Comparison of ENCODE assay signal across 12 mouse cellular contexts in the genomic region with DNA sequence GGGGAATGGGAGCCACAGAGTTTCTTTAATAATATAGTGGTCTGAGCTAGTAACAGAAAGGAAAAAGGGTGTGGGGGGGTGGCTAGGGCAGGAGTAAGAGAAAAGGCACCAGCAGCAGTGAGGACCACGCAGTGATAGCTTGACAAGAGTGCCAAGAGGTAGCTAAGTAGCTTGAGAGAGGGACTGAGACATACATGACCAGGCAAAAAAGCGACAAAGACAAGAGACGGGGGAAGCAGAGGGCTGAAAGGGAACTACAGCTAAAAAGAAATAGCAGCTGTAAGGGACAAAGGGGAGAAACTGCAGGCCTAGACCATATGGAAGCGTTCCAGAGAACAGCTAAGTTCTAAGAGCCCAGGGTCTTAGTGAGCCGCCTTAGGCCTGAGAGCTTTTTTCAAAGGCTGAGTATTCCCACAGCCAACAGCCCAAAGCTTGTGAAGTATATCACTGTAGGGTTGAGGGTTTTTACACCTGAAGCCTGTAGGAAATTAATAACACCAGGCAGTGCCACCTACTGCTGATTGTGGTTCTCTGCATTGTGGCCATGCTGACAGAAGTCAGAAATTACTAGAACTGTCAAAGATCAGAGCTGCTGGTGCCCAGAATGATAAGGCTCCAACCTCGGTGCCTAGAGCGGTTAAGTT. TPM values are rescaled to one million over a fixed set of nuclear protein-coding genes. Genes with fewer than 3 reads are reported as not detected.
DNase-seq lines count a peak whose midpoint lies in the region; ATAC-seq and TF ChIP-seq lines count a peak whose summit lies in the region.
"Had no signal": no experiment of that assay in that cellular context is flagged by ENCODE, and none has a peak within 500 bp of the region (broad histone marks: within the 10 kb centered on the region; RNA-seq: fewer than 3 reads in every experiment).

No protein-coding gene starts in this region.

- no peaks in the 10 kb centered on the region for H3K27me3 ChIP-seq in forebrain, embryonic 14.5 days (replicated peaks; ENCODE audit: control insufficient read depth, insufficient read depth, low read length)
- H3K27me3 ChIP-seq in forebrain, embryonic 10.5 days (ENCODE audit: poor library complexity, severe bottlenecking) = no peaks in the 10 kb centered on the region
- H3K27me3 ChIP-seq in liver, postnatal 0 days (ENCODE audit: insufficient read depth, low read length) = no peaks in the 10 kb centered on the region
- no peaks in the 10 kb centered on the region for H3K27me3 ChIP-seq in liver, embryonic 11.5 days (replicated peaks; ENCODE audit: control insufficient read depth, insufficient read depth, low read length)
- H3K27me3 ChIP-seq: liver, embryonic 15.5 days had no signal

- H3K4me3 ChIP-seq in forebrain, embryonic 14.5 days (ENCODE audit: low read depth, low read length) = no peak overlapping the region
- H3K4me3 ChIP-seq in forebrain, embryonic 10.5 days = no peak overlapping the region
- no peak overlapping the region for H3K4me3 ChIP-seq in liver, postnatal 0 days (ENCODE audit: low read depth, low read length)
- no peak overlapping the region for H3K4me3 ChIP-seq in liver, embryonic 11.5 days (ENCODE audit: low read depth, low read length)
- no peak overlapping the region for H3K4me3 ChIP-seq in cortical plate, adult 2 months (ENCODE audit: insufficient read depth, low read length)
- H3K4me3 ChIP-seq: liver, embryonic 15.5 days had no signal

- WGBS in forebrain, embryonic 14.5 days = 72% methylated on average over 7 of the region's 7 CpGs
- 84% methylated on average over 7 of the region's 7 CpGs for WGBS in forebrain, embryonic 10.5 days
- 64% methylated on average over 7 of the region's 7 CpGs for WGBS in liver, postnatal 0 days (ENCODE audit: insufficient replicate concordance)
- 69% methylated on average over 7 of the region's 7 CpGs for WGBS in liver, embryonic 11.5 days

- no peak overlapping the region for H3K4me2 ChIP-seq in forebrain, embryonic 14.5 days (ENCODE audit: low read length)
- H3K4me2 ChIP-seq in liver, postnatal 0 days (ENCODE audit: low read depth, low read length) = no peak overlapping the region
- H3K4me2 ChIP-seq in liver, embryonic 11.5 days = no peak overlapping the region
- H3K4me2 ChIP-seq: liver, embryonic 15.5 days had no signal

- H3K4me1 ChIP-seq in forebrain, embryonic 14.5 days (ENCODE audit: control insufficient read depth, insufficient read depth, low read length) = no peaks in the 10 kb centered on the region
- H3K4me1 ChIP-seq in forebrain, embryonic 10.5 days = no peaks in the 10 kb centered on the region
- no peaks in the 10 kb centered on the region for H3K4me1 ChIP-seq in liver, postnatal 0 days (ENCODE audit: insufficient read depth)
- H3K4me1 ChIP-seq in liver, embryonic 11.5 days (replicated peaks; ENCODE audit: control insufficient read depth, insufficient read depth, low read length) = no peaks in the 10 kb centered on the region
- H3K4me1 ChIP-seq in cortical plate, adult 2 months (ENCODE audit: control insufficient read depth, insufficient read depth, low read length) = no peaks in the 10 kb centered on the region
- H3K4me1 ChIP-seq: liver, embryonic 15.5 days had no signal

- TF ChIP-seq POLR2A in cortical plate, adult 2 months (IDR thresholded peaks at IDR 0.05; ENCODE audit: extremely low read depth, insufficient read depth, low read length) = no peak

- TF ChIP-seq CTCF in liver, postnatal 0 days (IDR thresholded peaks at IDR 0.05; ENCODE audit: low read depth) = peak; percentile 32; the same call in 1 of the 2 replicates
- TF ChIP-seq CTCF in cortical plate, adult 2 months (IDR thresholded peaks at IDR 0.05; ENCODE audit: extremely low read depth, insufficient read depth, low read length) = 0 out of 2 replicates have a peak, but pooled peaks have one; percentile 19

- H3K9me3 ChIP-seq in forebrain, embryonic 14.5 days (replicated peaks; ENCODE audit: control insufficient read depth, low read length) = no peaks in the 10 kb centered on the region
- H3K9me3 ChIP-seq in forebrain, embryonic 10.5 days = no peaks in the 10 kb centered on the region
- H3K9me3 ChIP-seq in liver, postnatal 0 days (ENCODE audit: low read length) = no peaks in the 10 kb centered on the region
- no peaks in the 10 kb centered on the region for H3K9me3 ChIP-seq in liver, embryonic 11.5 days (ENCODE audit: control insufficient read depth, low read length)
- H3K9me3 ChIP-seq: liver, embryonic 15.5 days had no signal

- no peaks in the 10 kb centered on the region for H3K36me3 ChIP-seq in forebrain, embryonic 14.5 days (ENCODE audit: control insufficient read depth, insufficient read depth, low read length)
- no peaks in the 10 kb centered on the region for H3K36me3 ChIP-seq in forebrain, embryonic 10.5 days (replicated peaks)
- no peaks in the 10 kb centered on the region for H3K36me3 ChIP-seq in liver, postnatal 0 days (replicated peaks; ENCODE audit: insufficient read depth, low read length)
- no peaks in the 10 kb centered on the region for H3K36me3 ChIP-seq in liver, embryonic 11.5 days (ENCODE audit: control insufficient read depth, insufficient read depth, low read length)
- H3K36me3 ChIP-seq: liver, embryonic 15.5 days had no signal

- TF ChIP-seq EP300 in liver, postnatal 0 days (IDR thresholded peaks at IDR 0.05; ENCODE audit: low read depth) = no peak

- peak; percentile 20 for DNase-seq in forebrain, embryonic 14.5 days (ENCODE audit: low spot score)
- DNase-seq in forebrain, embryonic 10.5 days (ENCODE audit: extremely low spot score, low spot score) = no peak
- no peak for DNase-seq in liver, postnatal 0 days
- DNase-seq in liver, embryonic 11.5 days (ENCODE audit: low spot score) = no peak
- DNase-seq in kidney, postnatal 10 days = peak; percentile 22
- DNase-seq in urinary bladder, postnatal 25 days (ENCODE audit: low spot score) = no peak
- DNase-seq in thymus, adult 18-20 months = no peak
- DNase-seq: B cell, adult 2 months; heart, postnatal 4 days; layer of hippocampus, postnatal 36 days had no signal

- peak; percentile 23; the same call in 1 of the 2 replicates for ATAC-seq in forebrain, embryonic 14.5 days
- ATAC-seq in liver, postnatal 0 days = no peak
- ATAC-seq in liver, embryonic 11.5 days (replicated peaks; ENCODE audit: low FRiP score) = no peak

- H3K27ac ChIP-seq in forebrain, embryonic 14.5 days (ENCODE audit: low read depth, low read length) = no peak overlapping the region
- no peak overlapping the region for H3K27ac ChIP-seq in forebrain, embryonic 10.5 days
- H3K27ac ChIP-seq in liver, postnatal 0 days (ENCODE audit: low read depth) = no peak overlapping the region
- no peak overlapping the region for H3K27ac ChIP-seq in liver, embryonic 11.5 days (ENCODE audit: low read depth, low read length)
- no peak overlapping the region for H3K27ac ChIP-seq in cortical plate, adult 2 months (ENCODE audit: insufficient read depth, low read length)
- H3K27ac ChIP-seq: liver, embryonic 15.5 days had no signal

- no peak overlapping the region for H3K9ac ChIP-seq in forebrain, embryonic 14.5 days (ENCODE audit: low read length)
- no peak overlapping the region for H3K9ac ChIP-seq in liver, postnatal 0 days (replicated peaks)
- no peak overlapping the region for H3K9ac ChIP-seq in liver, embryonic 11.5 days (ENCODE audit: low read depth, low read length)
- H3K9ac ChIP-seq: liver, embryonic 15.5 days had no signal

RNA-seq across cellular contexts. Expression of gene Tnfsf15, which starts 38.2 kb away (rescaled TPM):
- polyA plus RNA-seq in forebrain, embryonic 14.5 days (2014; fragmentation: Nextera tagmentation; extraction: Ambion mirVana) = not detected in 2 replicates
- not detected in 2 replicates for polyA plus RNA-seq in forebrain, embryonic 10.5 days (2016; fragmentation: Nextera tagmentation; extraction: Ambion mirVana)
- polyA plus RNA-seq in liver, postnatal 0 days (2015; fragmentation: Nextera tagmentation; extraction: Ambion mirVana) = not detected in 2 replicates
- polyA plus RNA-seq in liver, embryonic 11.5 days (2014; fragmentation: Nextera tagmentation; extraction: Ambion mirVana) = 0.08 TPM in 1 of 2 replicates, not detected in the other
- not detected in 2 replicates for polyA plus RNA-seq in cortical plate, adult 2 months (2012; rRNA removed)

Comparison
In these comparisons a context has a peak if more than half of its experiments do, and no peak if none do; other contexts are left out.
1. DNase-seq: peak in forebrain, embryonic 14.5 days (single experiment) and kidney, postnatal 10 days (single experiment); none in forebrain, embryonic 10.5 days (single experiment), liver, postnatal 0 days (single experiment), liver, embryonic 11.5 days (single experiment), urinary bladder, postnatal 25 days (single experiment) and thymus, adult 18-20 months (0 of 2).